Mouse (Mus musculus) small intestine, adult 2 months (tissue): Measurements from ENCODE around the gene Fam131b.

Experiments used
- CTCF ChIP-seq: fragments of 200-500 bp; IDR thresholded peaks from 2 replicates; pipeline ENCODE4 v1.5.1; 2012; ENCODE audit warnings: low read depth, mild to moderate bottlenecking, control low read depth, inconsistent platforms, low read length, moderate library complexity, mixed read lengths; ENCODE audit not compliant: insufficient replicate concordance, insufficient read length; ENCODE audit errors: extremely low read depth
- POLR2A ChIP-seq: fragments of 200-500 bp; IDR thresholded peaks from 2 replicates; pipeline ENCODE4 v1.6.1; 2012; ENCODE audit warnings: low read depth, mild to moderate bottlenecking, control low read depth, inconsistent platforms, low read length, moderate library complexity

GRCm38 (mm10) chr6:42330216-42330615, 5.8 kb upstream of the Fam131b start:
- TF ChIP-seq CTCF (no peak), POLR2A (no peak)
